Mouse (Mus musculus): ENCODE measurements around the gene Maff.

Maff gene

DNA sequence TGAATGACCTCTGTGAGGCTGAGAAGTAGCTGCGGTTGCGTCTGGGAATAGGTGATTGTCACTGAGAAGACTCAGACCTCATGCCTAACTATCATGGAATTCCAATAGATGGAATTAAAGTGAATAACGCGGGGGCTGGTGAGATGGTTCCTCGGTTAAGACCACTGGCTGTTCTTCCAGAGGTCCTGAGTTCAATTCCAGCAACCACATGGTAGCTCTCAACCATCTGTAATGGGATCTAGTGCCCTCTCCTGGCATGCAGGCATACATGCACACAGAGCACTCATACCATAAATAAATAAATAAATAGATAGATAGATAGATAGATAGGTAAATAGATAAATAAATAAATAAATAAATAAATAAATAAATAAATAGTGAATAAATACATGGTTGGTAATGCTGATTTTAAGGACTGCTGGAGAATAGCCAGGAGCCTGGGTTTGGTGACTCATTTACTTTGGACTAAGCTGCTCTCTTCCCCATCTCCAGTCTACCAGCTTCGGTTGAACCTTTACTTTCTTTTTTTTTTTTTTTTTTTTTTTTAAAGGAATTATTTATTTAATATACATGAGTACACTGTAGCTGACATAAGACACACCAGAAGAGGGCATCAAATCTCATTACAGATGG is 17.0 kb upstream of the Maff start:
- DNase-seq (ENCODE audit: low spot score in 2 of 2), result no peak

GRCm38 (mm10) chr15:79329979-79330363 is 16.4 kb upstream of the Maff start:
- no peak for DNase-seq (ENCODE audit: low spot score in 2 of 2)

GRCm38 (mm10) chr15:79330521-79330920 is 15.9 kb upstream of the Maff start:
- no peak for DNase-seq (ENCODE audit: low spot score in 2 of 2)

DNA sequence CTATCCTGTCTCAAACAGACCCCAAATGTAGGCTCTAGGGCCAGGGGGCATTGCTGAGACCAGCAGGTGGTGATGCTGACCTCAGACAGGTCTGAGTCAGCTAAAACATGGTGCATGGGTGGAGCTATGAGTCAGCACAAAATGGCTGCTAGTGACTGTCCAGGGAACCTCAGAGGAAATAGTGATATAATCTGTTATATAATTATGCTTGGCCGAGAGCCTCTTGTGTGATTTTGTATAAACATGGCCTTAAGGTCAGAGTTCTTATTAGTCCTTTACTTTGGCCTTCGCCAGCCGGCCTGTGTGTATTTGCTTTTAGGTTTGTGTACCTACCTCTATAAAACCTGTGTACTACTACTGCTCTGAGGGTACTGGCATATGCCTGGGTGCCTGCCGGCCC is 13.0 kb upstream of the Maff start:
- DNase-seq (ENCODE audit: low spot score in 2 of 2), result peak in 1 of 2 experiments; percentile 61

GRCm38 (mm10) chr15:79335061-79335655 is 11.3 kb upstream of the Maff start:
- no peak for DNase-seq (ENCODE audit: low spot score in 2 of 2)

GRCm38 (mm10) chr15:79338978-79339377 is 7.4 kb upstream of the Maff start:
- no peak for DNase-seq (ENCODE audit: low spot score in 2 of 2)

- DNase-seq (ENCODE audit: low spot score in 2 of 2), result no peak
Measured at GRCm38 (mm10) chr15:79342641-79343337, 3.6 kb upstream of the Maff start.

DNA sequence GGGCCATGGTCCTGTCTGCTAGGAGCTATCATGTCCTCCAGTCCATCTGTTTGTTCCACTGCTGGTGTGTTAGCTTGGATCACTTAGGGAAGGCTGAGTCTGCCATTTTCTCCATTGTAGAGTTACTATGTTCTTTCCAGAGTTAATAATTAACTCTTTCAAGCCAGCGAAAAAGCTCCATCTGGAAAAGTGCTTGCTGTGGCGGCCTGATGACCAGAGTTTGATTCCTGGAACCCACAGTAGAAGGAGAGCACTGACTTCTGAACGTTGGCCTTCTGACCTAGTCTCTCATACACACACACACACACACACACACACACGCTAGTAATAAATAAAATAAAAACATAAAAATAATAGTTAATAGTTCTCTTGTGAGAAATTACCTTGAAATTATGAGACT is 1.8 kb upstream of the Maff start:
- DNase-seq (ENCODE audit: low spot score in 2 of 2), result no peak

DNA sequence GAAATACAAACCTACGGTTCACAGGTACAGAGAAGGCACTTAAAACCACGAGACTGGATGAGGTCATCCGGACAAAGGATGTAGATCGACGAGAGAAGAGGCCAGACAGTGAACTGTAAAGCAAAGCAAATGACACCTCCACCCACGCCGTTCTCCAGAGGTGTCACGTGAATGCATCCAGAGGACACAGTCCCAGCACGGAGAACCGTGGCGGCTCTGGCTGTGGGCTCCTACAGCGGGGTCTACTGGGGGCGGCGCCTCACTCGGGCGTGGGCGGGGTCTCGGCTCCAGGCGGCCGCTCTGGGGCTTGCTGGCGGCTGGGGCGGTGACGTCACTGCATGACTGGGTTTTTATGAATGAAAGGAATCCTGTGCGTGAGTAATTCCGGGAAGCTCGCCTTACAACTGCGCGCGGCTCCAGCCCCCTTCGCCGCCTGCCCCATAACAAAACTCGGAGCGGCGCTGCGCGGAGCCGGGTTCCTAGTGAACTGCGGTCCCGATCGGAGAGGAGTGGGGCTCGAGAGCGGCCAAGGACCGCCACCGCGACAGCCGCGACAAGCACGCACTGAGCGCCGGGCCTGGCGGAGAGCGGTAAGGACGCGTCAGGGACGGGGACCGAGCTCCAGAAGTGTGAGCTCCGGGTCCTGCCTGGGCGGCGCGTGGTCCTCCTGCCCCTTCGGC is 884 bp downstream of the Maff start:
- DNase-seq (ENCODE audit: low spot score in 2 of 2), result peak; percentile 88 to 93

DNA sequence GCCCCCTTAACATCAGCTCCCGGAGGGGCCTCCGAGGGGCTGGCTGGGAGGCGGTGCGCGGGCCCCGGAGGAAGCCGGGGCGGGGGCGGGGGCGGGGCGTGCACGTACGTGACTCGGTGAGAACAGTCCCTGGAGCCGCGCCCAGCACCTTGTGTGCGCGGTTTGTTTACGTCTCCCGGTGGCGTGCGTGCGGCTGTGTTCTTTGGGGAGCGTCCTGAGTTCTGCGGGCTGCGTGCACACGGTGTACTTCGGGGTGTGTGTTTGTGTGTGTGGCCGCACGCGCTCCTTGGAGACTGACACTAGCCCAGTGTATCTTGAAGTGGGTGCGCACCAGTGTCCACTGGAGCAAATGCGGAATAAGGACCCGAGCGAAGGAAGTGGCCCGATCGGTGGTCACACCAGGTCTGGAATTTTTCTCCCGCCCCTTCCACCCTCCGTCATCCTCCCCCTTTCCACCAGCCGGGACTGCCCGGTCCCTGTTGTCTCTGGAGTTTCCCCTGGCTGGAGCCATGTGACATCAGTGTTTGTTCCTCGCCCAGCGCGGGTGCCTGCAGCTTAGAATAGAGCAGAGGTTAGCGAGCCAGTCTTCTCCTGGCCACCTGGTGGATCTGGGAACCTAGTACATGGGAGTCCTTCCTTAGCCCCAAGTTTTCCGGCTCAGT is 1.6 kb downstream of the Maff start:
- DNase-seq (ENCODE audit: low spot score in 2 of 2), result peak; percentile 79 to 81

- DNase-seq (ENCODE audit: low spot score in 2 of 2), result no peak
Measured at GRCm38 (mm10) chr15:79348651-79349050, 2.2 kb downstream of the Maff start.

GRCm38 (mm10) chr15:79350866-79351265 is 4.4 kb downstream of the Maff start:
- no peak for DNase-seq (ENCODE audit: low spot score in 2 of 2)

DNA sequence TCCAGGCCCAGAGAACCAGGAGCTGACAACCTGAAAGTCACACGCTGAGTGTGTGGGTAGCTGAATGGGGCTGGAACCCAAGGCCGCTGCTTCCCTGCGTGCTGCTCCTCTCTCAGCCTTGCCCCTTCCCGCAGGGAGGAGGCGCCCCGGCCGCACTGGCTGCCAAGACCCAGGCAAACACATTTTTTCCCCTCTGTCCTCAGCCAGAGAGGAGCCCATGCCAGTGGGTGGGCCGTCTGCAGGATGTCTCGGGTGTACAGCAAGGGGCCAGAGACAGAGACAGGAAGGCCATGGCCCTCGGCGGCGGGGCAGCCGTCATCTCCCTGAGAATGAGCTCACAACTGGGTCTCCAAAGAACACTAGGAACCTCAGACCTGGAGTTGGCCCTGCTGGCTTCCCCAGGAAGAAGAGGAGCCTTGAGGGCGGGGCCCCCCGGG is 4.9 kb downstream of the Maff start:
- DNase-seq (ENCODE audit: low spot score in 2 of 2), result peak; percentile 73 to 81

DNA sequence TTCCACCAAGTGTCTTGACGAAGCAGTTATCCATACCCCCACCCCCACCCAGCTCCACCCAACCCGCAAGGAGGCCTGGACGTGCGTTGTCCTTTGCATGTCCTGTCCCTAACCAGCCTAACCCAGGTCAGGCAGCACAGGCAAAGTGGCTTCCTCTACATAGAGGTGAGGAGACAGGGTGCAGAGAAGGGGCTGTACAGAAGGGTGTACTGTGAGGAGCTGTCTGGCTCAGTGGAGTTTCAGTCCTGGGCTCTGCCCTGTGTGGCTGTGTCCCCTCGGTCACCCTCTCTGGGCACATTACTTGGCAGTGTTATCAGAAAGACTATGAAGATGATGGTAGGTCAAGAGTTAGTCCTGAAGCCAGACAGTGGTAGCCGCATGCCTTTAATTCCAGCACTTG is 6.1 kb downstream of the Maff start:
- DNase-seq (ENCODE audit: low spot score in 2 of 2), result no peak

DNA sequence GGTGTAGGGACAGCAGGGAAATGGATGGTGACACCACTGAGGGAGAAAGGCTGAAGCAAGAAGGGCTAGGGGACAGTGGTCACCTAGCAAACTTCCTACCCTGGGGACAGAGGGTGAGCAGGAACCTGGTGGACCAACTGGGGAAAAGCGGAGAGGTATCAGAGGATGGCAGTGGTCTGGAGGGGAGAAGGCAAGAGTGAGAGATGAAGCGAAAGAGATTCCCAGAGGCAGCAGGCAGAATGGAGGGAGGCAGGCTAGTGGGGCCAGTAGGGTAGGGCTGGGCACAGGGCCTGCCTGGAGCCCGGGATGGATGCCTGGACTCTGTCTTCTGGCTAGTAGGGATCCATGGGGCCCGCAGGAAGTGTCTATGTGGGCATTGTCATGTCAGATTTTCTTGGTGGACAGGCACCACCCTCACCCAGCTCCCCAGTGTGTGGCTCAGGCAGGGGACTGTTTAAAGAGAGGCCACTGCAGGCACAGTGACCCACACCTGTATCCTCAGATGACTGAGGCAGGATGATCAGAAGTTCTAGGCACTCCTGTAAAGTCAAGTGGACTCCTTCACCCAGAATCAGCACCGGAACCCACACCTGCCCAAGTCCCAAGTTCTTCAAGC is 7.4 kb downstream of the Maff start:
- no peak for DNase-seq (ENCODE audit: low spot score in 2 of 2)

- no peak for DNase-seq (ENCODE audit: low spot score in 2 of 2)
Measured at GRCm38 (mm10) chr15:79354619-79355018, 8.2 kb downstream of the Maff start.

DNA sequence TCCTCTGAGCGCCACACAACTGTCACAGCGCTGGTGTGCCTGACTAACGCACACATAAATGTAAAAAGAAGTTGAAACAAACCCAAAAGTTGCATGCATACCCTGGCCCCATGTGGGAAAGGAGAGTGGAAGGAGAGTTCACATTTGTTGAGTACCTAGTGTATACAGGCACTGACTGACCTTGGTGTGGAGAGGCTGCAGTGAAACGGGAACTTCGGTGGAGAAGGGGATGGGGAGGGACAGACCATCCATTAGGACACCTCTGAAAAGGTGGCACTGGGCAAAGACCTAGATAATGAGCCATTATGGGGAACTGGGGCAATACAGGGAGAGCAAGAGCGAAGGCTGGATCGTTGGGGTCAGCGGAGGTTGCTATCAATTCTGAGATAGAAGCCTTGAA is 10.1 kb downstream of the Maff start:
- no peak for DNase-seq (ENCODE audit: low spot score in 2 of 2)

DNA sequence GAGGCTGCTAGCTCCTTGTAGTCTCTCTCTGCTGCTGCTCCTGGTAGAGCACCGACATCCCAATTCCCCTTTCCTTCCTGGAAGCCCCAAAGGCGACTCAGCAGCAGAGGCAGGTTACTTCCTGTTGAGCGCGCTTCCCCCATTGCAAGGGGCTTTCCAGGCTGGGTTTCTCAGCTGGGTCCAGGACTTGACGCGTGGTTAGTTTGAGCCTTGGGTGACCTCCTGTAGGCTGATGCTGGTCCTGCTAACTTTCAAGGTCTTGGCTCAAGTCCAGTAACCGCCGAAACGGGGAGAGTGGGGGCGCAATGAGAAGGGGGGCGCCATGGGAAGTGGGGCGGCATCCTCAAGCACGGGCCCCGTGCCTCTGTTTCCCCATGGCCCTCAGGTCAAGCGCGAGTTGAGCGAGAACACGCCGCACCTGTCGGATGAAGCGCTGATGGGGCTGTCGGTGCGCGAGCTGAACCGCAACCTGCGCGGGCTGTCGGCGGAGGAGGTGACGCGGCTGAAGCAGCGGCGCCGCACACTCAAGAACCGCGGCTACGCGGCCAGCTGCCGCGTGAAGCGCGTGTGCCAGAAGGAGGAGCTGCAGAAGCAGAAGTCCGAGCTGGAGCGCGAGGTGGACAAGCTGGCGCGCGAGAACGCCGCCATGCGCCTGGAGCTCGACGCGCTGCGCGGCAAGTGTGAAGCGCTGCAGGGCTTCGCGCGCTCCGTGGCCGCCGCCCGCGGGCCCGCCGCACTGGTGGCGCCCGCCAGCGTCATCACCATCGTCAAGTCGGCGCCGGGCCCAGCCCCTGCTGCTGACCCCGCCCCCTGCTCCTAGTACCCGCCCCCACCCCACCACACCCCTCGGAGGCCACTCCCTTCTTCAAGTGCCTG is 10.9 kb downstream of the Maff start:
- peak in 1 of 2 experiments; percentile 63 for DNase-seq (ENCODE audit: low spot score in 2 of 2)

GRCm38 (mm10) chr15:79357974-79358690 is 11.7 kb downstream of the Maff start:
- no peak for DNase-seq (ENCODE audit: low spot score in 2 of 2)

- no peak for DNase-seq (ENCODE audit: low spot score in 2 of 2)
Measured at GRCm38 (mm10) chr15:79359954-79360353, 13.5 kb downstream of the Maff start.

Data from heart, adult 9 months (tissue).